In the genomic region with DNA sequence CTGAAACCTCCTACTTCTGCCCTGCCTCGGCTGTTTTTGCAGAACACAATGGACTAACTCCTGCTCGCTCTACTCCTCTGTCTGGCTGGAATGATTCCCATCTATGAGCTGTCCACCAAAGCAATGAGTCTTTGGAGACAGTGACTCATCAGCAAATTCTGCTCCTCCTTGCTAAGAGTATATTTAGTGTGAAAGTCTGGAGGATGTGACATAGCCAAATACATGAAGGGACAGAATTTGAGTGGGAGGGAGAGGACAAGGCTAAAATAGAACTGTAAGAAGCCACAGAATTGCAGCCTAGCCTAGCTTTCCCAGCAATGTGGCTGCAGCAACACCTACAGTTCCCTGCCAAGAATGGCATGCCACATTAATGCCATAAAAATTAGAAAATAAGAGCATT, we compare ENCODE assay signal across 10 mouse cellular contexts.
DNase-seq lines count a peak whose midpoint lies in the region; ATAC-seq and TF ChIP-seq lines count a peak whose summit lies in the region.
"Had no signal": no experiment of that assay in that cellular context is flagged by ENCODE, and none has a peak within 500 bp of the region (broad histone marks: within the 10 kb centered on the region; RNA-seq: fewer than 3 reads in every experiment).

No protein-coding gene starts in this region.

- H3K27ac ChIP-seq in lung, embryonic 16.5 days (ENCODE audit: low read length): 0 out of 2 replicates have a peak overlapping the region, but pooled peaks have one; percentile 31

- no peak overlapping the region for H3K4me2 ChIP-seq in lung, embryonic 16.5 days (ENCODE audit: low read depth, low read length)

- H3K9ac ChIP-seq in lung, embryonic 16.5 days (ENCODE audit: low read length): no peak overlapping the region

- TF ChIP-seq CTCF in brain, embryonic 14.5 days (IDR thresholded peaks at IDR 0.05; ENCODE audit: borderline replicate concordance, extremely low read depth, insufficient read depth, insufficient read length): peak; percentile 30; the same call in 1 of the 2 replicates

- ATAC-seq in lung, embryonic 16.5 days (ENCODE audit: low read depth): peak; percentile 26; the same call in 1 of the 2 replicates

- no peaks in the 10 kb centered on the region for H3K4me1 ChIP-seq in lung, embryonic 16.5 days (replicated peaks; ENCODE audit: control insufficient read depth, insufficient read depth, low read length)

- H3K36me3 ChIP-seq in lung, embryonic 16.5 days (ENCODE audit: control insufficient read depth, insufficient read depth, low read length): no peaks in the 10 kb centered on the region

- no peaks in the 10 kb centered on the region for H3K27me3 ChIP-seq in lung, embryonic 16.5 days (ENCODE audit: control insufficient read depth, insufficient read depth, low read depth, low read length)
- H3K27me3 ChIP-seq: megakaryocyte, embryonic 14.5 days had no signal

- 32% methylated on average over 2 of the region's 2 CpGs for WGBS in lung, embryonic 16.5 days

- no peaks in the 10 kb centered on the region for H3K9me3 ChIP-seq in lung, embryonic 16.5 days (ENCODE audit: control insufficient read depth, low read length)
- H3K9me3 ChIP-seq: megakaryocyte, embryonic 14.5 days had no signal

- peak; percentile 24 for DNase-seq in gastrocnemius, postnatal 25 days
- no peak for DNase-seq in gastrocnemius, adult 8-10 months (ENCODE audit: low spot score in 2 of 2)
- DNase-seq in brain, embryonic 14.5 days (ENCODE audit: low read depth): peak; percentile 65
- peak; percentile 23 to 51 for DNase-seq in frontal cortex, postnatal 14 days (ENCODE audit: low spot score in 2 of 2)
- peak; percentile 55 for DNase-seq in right cerebral cortex, postnatal 25 days
- no peak for DNase-seq in spleen, postnatal 4 days (ENCODE audit: low spot score in 2 of 2)
- no peak for DNase-seq in thymus, postnatal 0 days (ENCODE audit: low spot score)

- H3K4me3 ChIP-seq in lung, embryonic 16.5 days (ENCODE audit: low read length): no peak overlapping the region
- H3K4me3 ChIP-seq: erythroblast, embryonic 14.5 days; megakaryocyte, embryonic 14.5 days had no signal

- no peak for TF ChIP-seq POLR2A in brain, embryonic 14.5 days (IDR thresholded peaks at IDR 0.05; ENCODE audit: borderline replicate concordance, extremely low read depth, insufficient read depth, insufficient read length, poor library complexity, severe bottlenecking)

Comparison
In these comparisons a context has a peak if more than half of its experiments do, and no peak if none do; other contexts are left out.
1. DNase-seq: peak in gastrocnemius, postnatal 25 days (single experiment), brain, embryonic 14.5 days (single experiment), frontal cortex, postnatal 14 days (2 of 2) and right cerebral cortex, postnatal 25 days (single experiment); none in gastrocnemius, adult 8-10 months (0 of 2), spleen, postnatal 4 days (0 of 2) and thymus, postnatal 0 days (single experiment).